Mouse (Mus musculus): ENCODE results near the gene Get4. TPM values are rescaled to one million over a fixed set of nuclear protein-coding genes. Genes with fewer than 3 reads are reported as not detected.
A peak's percentile ranks its signal among the peaks of the same experiment; 100 is the strongest.

The Get4 gene
- 151 and 158 TPM in 2 replicates for polyA plus RNA-seq (2016; fragmentation: Nextera tagmentation; extraction: Ambion mirVana)

DNA sequence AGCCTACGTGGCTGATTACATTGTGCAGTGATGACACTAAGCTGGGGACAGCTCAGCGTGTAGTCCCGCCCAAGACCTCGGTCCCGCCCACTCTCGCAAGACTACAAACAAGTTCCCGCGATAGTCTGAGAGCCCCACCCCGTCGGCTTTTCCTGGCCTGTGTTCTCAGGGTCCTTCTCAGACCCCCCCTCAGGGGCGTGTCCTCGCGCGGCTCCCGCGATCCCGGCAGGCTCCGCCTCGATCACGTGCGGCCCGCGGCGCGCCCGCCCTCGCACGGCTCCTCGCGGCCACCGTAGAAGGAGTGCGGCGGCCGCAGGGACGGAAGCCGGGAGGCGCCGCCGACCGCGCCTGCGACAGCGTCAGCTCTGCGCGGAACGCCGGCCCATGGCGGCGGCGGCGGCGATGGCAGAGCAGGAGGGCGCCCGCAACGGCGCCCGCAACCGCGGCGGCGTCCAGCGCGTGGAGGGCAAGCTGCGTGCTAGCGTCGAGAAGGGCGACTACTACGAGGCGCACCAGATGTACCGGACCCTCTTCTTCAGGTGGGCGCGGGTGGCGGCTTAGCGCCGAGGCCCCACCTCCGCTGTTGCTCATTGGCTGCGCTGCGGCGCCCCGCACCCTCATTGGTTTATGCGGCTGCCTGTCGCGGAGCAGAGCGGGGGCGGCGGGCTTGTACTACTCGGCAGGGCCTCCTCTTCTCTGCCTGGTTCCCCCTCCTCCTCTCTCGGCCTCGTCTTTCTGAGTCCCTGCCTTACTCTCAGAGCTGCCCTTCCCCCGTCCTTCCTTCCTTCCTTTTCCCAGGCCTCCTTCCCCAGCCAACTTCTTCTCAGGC lies at the start of gene Get4:
TSS of gene Get4 (plus strand) at position 244 of the 829 bp plus-strand sequence.
- Histone ChIP-seq H3K27me3 (replicated peaks) (no peaks in the 10 kb centered on the region), H3K4me3 (peak within 1 kb of the TSS; percentile 80), H3K27ac (ENCODE audit: poor library complexity, severe bottlenecking) (peak within 1 kb of the TSS; percentile 92), H3K36me3 (peaks cover 33% of the 10 kb centered on the region), H3K4me2 (peak within 1 kb of the TSS; percentile 89), H3K4me1 (replicated peaks) (peaks cover 57% of the 10 kb centered on the region), H3K9ac (peak within 1 kb of the TSS; percentile 87), H3K9me3 (replicated peaks) (no peaks in the 10 kb centered on the region)
- WGBS, result under 1% methylated on average over 88 of the region's 90 CpGs
- peak; percentile 94 for ATAC-seq (ENCODE audit: insufficient number of reproducible peaks, low FRiP score)

DNA sequence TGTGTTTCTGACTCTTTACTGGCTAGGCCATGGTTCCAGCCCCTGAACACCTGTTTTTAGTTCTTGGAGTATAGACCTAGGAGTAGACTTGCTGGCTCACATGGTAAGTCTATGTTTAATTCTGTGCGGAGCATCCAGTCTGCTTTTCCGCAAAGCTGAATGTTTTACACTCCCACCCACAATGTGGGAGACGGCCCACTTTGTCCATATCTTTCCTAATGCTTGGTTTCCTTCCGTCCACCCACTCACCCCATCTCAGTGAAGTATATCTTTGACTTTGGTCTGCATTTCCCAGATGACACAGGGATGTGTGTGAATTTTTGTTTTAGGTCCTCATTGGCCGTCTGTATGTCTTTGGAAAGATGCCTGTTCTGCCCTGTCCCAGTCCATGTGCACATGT lies 48.8 kb upstream of the Get4 start:
- H3K27ac ChIP-seq (ENCODE audit: poor library complexity, severe bottlenecking), result no peak overlapping the region
- no peaks in the 10 kb centered on the region for H3K9me3 ChIP-seq (replicated peaks)
- no peaks in the 10 kb centered on the region for H3K36me3 ChIP-seq
- 81% methylated on average over 5 of the region's 5 CpGs for WGBS
- no peaks in the 10 kb centered on the region for H3K27me3 ChIP-seq (replicated peaks)
- no peak for ATAC-seq (ENCODE audit: insufficient number of reproducible peaks, low FRiP score)
- H3K4me3 ChIP-seq, result no peak overlapping the region
- peaks cover 26% of the 10 kb centered on the region for H3K4me1 ChIP-seq (replicated peaks)
- H3K4me2 ChIP-seq, result no peak overlapping the region
- H3K9ac ChIP-seq, result no peak overlapping the region

DNA sequence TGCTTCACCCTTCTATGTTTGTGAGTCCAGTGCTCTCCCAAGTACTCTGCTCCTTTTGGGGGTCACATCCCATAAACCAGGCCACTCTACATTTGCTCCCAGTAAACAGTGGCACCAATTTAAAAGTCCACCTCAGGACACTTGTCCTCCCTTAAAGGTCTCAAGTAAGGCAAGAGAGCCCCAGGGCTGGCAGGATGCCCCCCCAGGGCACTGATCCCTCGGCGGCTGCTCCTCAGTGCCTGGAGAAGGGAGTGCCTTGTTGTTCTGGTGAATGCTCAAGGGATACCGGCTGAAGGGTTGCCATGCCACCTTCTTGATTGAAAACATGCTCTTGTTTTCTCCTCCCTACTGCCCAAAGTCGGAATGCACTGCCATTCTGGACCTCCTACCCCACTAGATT lies 46.0 kb upstream of the Get4 start:
- ATAC-seq (ENCODE audit: insufficient number of reproducible peaks, low FRiP score), result no peak
- H3K9ac ChIP-seq, result no peak overlapping the region
- no peak overlapping the region for H3K4me2 ChIP-seq
- H3K27ac ChIP-seq (ENCODE audit: poor library complexity, severe bottlenecking), result no peak overlapping the region
- H3K4me1 ChIP-seq (replicated peaks), result peaks cover 27% of the 10 kb centered on the region
- H3K36me3 ChIP-seq, result peaks cover 21% of the 10 kb centered on the region
- H3K27me3 ChIP-seq (replicated peaks), result no peaks in the 10 kb centered on the region
- no peaks in the 10 kb centered on the region for H3K9me3 ChIP-seq (replicated peaks)
- WGBS, result 73% methylated on average over 4 of the region's 4 CpGs
- H3K4me3 ChIP-seq, result no peak overlapping the region

DNA sequence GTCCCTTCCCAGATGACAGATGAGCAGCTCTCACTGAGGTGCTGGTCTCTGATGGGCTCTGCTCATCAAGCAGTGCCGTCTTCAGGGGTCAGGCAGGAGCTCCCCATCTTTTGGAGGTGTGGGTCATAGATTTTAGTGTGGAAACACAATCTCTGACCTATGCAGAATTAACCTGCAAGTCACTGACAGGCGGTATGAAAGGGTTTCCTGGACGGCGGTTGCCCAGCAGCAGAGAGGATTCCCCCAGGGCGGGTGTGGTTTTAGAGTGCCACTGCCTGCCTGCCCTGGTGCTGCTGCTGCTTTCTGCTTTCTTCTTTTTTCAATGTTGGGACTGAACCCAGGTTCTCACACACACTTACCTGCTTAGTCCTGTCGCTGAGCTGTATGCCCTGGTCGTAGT lies 45.6 kb upstream of the Get4 start:
- no peak overlapping the region for H3K4me2 ChIP-seq
- H3K27ac ChIP-seq (ENCODE audit: poor library complexity, severe bottlenecking), result no peak overlapping the region
- ATAC-seq (ENCODE audit: insufficient number of reproducible peaks, low FRiP score), result no peak
- H3K27me3 ChIP-seq (replicated peaks), result no peaks in the 10 kb centered on the region
- peaks cover 21% of the 10 kb centered on the region for H3K36me3 ChIP-seq
- no peak overlapping the region for H3K4me3 ChIP-seq
- H3K4me1 ChIP-seq (replicated peaks), result peaks cover 24% of the 10 kb centered on the region
- H3K9me3 ChIP-seq (replicated peaks), result no peaks in the 10 kb centered on the region
- H3K9ac ChIP-seq, result no peak overlapping the region
- WGBS, result 72% methylated on average over 7 of the region's 7 CpGs

DNA sequence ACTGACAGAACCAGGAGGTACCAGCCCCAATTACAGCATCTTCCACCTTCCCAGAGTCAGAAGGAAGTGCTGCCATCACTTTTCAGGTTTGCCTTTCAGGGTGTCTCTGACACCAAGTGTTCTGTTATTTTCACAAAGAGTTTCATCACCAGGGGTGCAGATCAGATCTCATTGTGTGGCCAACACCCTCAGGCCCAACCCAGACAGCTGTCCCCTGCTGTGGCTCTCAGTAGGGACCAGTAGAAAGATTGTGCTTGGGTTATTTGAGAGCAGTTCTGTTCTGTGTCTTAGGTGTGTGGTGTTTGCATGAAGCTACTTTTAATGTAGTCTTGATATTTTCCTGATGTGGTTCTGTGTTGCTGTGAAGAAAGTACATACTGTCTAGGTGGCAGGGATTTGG lies 43.9 kb upstream of the Get4 start:
- no peak overlapping the region for H3K27ac ChIP-seq (ENCODE audit: poor library complexity, severe bottlenecking)
- no peaks in the 10 kb centered on the region for H3K27me3 ChIP-seq (replicated peaks)
- ATAC-seq (ENCODE audit: insufficient number of reproducible peaks, low FRiP score), result no peak
- no peak overlapping the region for H3K9ac ChIP-seq
- H3K4me1 ChIP-seq (replicated peaks), result 0 out of 2 replicates have a peak, but pooled peaks cover 18% of the 10 kb centered on the region
- H3K4me2 ChIP-seq, result no peak overlapping the region
- H3K36me3 ChIP-seq, result peaks cover 25% of the 10 kb centered on the region
- H3K4me3 ChIP-seq, result no peak overlapping the region
- no peaks in the 10 kb centered on the region for H3K9me3 ChIP-seq (replicated peaks)

DNA sequence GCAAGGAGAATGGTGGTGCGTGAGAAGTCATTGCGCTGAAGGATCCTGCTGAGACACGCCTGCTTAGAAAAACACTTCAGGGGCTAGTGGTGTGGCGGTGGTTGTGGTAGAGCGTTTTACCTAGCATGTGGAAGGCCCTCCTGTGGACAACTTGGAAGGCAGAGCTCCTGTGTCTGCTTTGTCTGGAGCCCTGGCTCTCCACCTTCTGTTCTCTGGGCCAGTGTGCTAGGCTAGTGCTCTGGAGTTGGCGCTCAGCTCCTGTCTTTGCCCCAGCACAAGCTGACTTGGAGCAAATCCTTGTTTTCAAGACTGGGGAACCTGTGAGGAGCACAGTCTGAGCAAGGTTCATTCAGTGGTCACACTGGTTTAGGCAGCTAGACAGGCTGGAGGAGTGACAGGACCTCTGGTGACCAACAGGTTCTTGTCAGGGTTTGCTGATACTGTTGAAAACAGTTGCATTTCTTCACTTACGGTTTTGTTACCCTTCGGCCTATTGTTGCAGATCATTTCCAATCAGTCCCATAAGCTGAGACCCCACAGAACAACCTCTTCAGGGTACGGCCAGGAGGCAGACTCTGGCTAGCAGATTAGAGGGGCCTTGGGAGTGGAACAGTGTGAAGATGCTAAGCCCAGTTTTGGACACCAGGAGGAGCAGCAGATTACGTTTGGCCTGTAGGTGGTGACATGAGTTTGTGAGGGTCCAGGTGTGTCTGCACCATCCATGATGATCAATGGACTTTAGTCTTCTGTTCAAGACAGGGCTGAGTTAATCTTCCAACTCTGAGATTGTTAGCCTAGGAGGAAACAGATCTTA lies 43.0 kb upstream of the Get4 start:
- ATAC-seq (ENCODE audit: insufficient number of reproducible peaks, low FRiP score), result no peak
- H3K27me3 ChIP-seq (replicated peaks), result no peaks in the 10 kb centered on the region
- 86% methylated on average over 10 of the region's 10 CpGs for WGBS
- H3K4me2 ChIP-seq, result no peak overlapping the region
- H3K4me1 ChIP-seq (replicated peaks), result 0 out of 2 replicates have a peak, but pooled peaks cover 18% of the 10 kb centered on the region
- H3K36me3 ChIP-seq, result peaks cover 25% of the 10 kb centered on the region
- no peaks in the 10 kb centered on the region for H3K9me3 ChIP-seq (replicated peaks)
- no peak overlapping the region for H3K4me3 ChIP-seq
- no peak overlapping the region; the same call in 1 of the 2 replicates for H3K9ac ChIP-seq
- H3K27ac ChIP-seq (ENCODE audit: poor library complexity, severe bottlenecking), result no peak overlapping the region

DNA sequence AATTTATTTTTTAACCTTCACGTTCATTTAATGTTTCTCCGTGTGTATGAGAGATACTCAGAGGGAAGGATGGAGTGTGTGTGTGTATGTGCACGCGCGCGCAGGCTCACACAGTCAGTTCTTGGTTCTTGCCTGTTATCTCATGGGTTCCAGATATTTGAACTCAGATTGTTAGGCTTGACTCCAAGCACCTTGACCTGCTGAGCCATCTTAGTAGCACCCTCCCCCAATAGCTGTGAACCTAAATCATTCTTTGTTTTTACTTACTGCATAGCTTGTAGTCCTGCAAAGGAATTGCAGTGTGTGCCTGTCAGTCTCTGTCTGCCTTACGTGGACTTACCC lies 42.5 kb upstream of the Get4 start:
- Histone ChIP-seq H3K27me3 (replicated peaks) (no peaks in the 10 kb centered on the region), H3K36me3 (peaks cover 25% of the 10 kb centered on the region), H3K4me3 (no peak overlapping the region), H3K9ac (no peak overlapping the region), H3K4me2 (no peak overlapping the region), H3K9me3 (replicated peaks) (no peaks in the 10 kb centered on the region), H3K4me1 (replicated peaks) (0 out of 2 replicates have a peak, but pooled peaks cover 18% of the 10 kb centered on the region), H3K27ac (ENCODE audit: poor library complexity, severe bottlenecking) (no peak overlapping the region)
- 94% methylated on average over 7 of the region's 7 CpGs for WGBS
- no peak for ATAC-seq (ENCODE audit: insufficient number of reproducible peaks, low FRiP score)

DNA sequence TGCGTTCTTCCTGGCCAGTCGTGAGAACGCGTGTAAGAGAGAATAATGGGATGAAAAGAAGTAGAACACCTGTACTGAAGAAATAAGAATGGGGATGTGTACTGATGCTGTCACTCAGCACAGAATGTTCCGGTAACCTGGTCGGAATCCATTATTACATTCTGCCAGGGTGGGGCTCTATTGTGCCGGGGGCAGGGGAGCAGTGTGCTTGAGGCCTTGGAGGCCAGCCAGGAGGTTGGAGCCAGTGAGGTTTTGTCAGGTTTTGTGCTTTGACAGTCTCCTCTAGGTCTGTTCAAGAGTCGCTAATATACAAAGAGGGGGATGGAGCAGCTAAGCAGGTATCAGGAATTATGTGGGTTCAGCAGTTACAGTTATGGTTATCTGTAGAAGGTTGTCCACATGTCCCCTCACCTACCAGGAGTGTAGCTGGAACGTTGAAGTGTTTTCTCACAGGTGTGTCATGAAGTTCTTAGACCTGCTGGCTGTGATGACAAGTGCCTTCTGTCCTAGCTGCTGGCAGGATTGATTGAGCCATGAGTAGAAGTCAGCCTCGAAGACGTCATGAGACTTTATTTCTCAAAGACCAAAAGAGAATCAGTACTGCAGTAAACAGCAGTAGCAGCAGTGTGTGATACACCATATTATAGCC lies 40.3 kb upstream of the Get4 start:
- Histone ChIP-seq H3K9me3 (replicated peaks) (no peaks in the 10 kb centered on the region), H3K9ac (no peak overlapping the region), H3K4me1 (replicated peaks) (0 out of 2 replicates have a peak, but pooled peaks cover 10% of the 10 kb centered on the region), H3K36me3 (peaks cover 45% of the 10 kb centered on the region), H3K27ac (ENCODE audit: poor library complexity, severe bottlenecking) (no peak overlapping the region), H3K27me3 (replicated peaks) (no peaks in the 10 kb centered on the region), H3K4me2 (no peak overlapping the region), H3K4me3 (no peak overlapping the region)
- WGBS, result 88% methylated on average over 11 of the region's 11 CpGs
- ATAC-seq (ENCODE audit: insufficient number of reproducible peaks, low FRiP score), result no peak

DNA sequence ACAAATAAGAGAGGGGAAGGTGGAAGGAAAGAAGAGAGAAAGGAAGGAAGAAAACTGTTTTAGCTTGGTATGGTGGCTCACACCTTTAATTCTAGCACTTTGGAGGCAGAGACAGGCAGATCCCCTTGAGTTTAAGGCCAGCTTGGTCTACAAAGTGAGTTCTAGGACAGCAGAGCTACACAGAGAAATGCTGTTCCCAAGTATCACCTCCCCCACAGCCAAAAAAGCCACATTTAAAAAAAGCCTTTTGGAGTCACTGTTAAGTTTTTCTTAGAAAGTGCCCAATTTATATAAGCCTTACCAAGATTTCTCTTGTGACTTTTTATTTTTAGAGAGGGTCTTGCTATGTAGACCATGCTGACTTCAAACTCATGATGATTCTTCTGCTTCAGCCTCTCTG lies 37.8 kb upstream of the Get4 start:
- H3K4me3 ChIP-seq, result no peak overlapping the region

DNA sequence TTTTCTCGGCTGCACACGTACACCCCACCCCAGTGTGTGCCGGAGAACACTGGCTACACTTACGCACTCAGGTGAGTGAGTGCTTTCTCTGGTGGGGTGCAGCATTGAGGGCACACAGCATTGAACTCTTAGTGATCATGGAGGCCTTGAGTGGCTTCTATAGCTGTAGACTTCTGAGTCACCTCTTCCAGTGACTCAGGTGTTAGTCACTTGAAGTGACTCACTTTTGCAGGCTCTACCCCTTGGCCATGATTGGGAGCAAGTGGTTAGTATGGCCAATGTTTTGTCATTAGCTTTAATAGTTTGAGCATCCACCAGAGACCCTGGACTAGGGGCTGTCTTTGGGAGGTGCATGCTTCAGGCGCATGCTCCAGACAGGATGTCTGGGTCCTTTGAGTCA lies 36.9 kb upstream of the Get4 start:
- Histone ChIP-seq H3K4me3 (no peak overlapping the region), H3K4me2 (no peak overlapping the region), H3K36me3 (peaks cover 38% of the 10 kb centered on the region), H3K27ac (ENCODE audit: poor library complexity, severe bottlenecking) (no peak overlapping the region), H3K9ac (no peak overlapping the region), H3K9me3 (replicated peaks) (no peaks in the 10 kb centered on the region), H3K4me1 (replicated peaks) (peaks cover 10% of the 10 kb centered on the region; the same call in 1 of the 2 replicates), H3K27me3 (replicated peaks) (no peaks in the 10 kb centered on the region)
- WGBS, result 94% methylated on average over 5 of the region's 5 CpGs
- ATAC-seq (ENCODE audit: insufficient number of reproducible peaks, low FRiP score), result peak; percentile 29; the same call in 1 of the 2 replicates

More for the DNA sequence above, 37.8 kb upstream of the Get4 start:
- ATAC-seq (ENCODE audit: insufficient number of reproducible peaks, low FRiP score), result no peak
- H3K9ac ChIP-seq, result no peak overlapping the region
- peaks cover 41% of the 10 kb centered on the region for H3K36me3 ChIP-seq
- H3K4me1 ChIP-seq (replicated peaks), result 0 out of 2 replicates have a peak, but pooled peaks cover 10% of the 10 kb centered on the region
- no peaks in the 10 kb centered on the region for H3K27me3 ChIP-seq (replicated peaks)
- H3K27ac ChIP-seq (ENCODE audit: poor library complexity, severe bottlenecking), result no peak overlapping the region
- no peak overlapping the region for H3K4me2 ChIP-seq
- no peaks in the 10 kb centered on the region for H3K9me3 ChIP-seq (replicated peaks)

DNA sequence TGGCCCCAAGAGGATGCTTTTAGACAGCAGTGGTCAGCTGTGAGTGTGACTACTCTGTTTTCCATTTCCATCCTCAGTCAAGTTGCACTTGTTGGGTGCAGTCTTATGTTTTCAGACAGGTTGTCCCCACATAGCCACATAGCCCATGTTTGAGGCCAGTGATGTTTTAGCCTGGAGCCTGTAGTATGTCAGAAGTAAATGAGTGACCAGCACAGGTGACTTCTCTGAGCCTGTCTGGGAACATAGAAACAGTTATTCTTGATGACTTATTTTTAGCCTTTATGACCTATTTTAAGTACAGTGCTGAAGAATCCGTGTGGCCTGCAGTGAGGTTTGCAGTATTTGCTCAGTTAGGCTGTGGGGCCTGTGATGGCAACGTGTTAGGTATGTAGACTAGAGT lies 36.0 kb upstream of the Get4 start:
- no peak overlapping the region for H3K9ac ChIP-seq
- H3K9me3 ChIP-seq (replicated peaks), result no peaks in the 10 kb centered on the region
- no peaks in the 10 kb centered on the region for H3K27me3 ChIP-seq (replicated peaks)
- H3K4me3 ChIP-seq, result no peak overlapping the region
- H3K27ac ChIP-seq (ENCODE audit: poor library complexity, severe bottlenecking), result no peak overlapping the region
- peaks cover 10% of the 10 kb centered on the region; the same call in 1 of the 2 replicates for H3K4me1 ChIP-seq (replicated peaks)
- WGBS, result 77% methylated on average over 2 of the region's 2 CpGs
- H3K4me2 ChIP-seq, result no peak overlapping the region
- peaks cover 34% of the 10 kb centered on the region for H3K36me3 ChIP-seq
- ATAC-seq (ENCODE audit: insufficient number of reproducible peaks, low FRiP score), result no peak

Data from heart, embryonic 12.5 days (tissue).